Mouse (Mus musculus) CD4-positive, CD25-positive, alpha-beta regulatory T cell, adult 4 months (primary cell): Measurements from ENCODE around the gene Spata17. TPM values are rescaled to one million over a fixed set of nuclear protein-coding genes. Genes with fewer than 3 reads are reported as not detected.

Source experiments
- ATAC-seq: one replicate; pipeline ENCODE4 v1.8.0; 2017
- polyA plus RNA-seq, 2 experiments: library from polyadenylated mRNA; unstranded; fragments of 100-300 nt; shearing (Covaris generic); gene quantifications; one replicate each; pipeline ENCODE4 v1.2.1; 2017

Gene Spata17
- polyA plus RNA-seq, 2 experiments from 2014 or later = not detected

- no peak for ATAC-seq
These were observed 217.5 kb downstream of the Spata17 start for GRCm38 (mm10) chr1:186997596-186998304.

Other genes starting within 250 kb of the Spata17 start
- not detected for gene D1Pas1, start 248.0 kb downstream of the Spata17 start, polyA plus RNA-seq
- 10 to 100 TPM; 22.7 to 23.3 TPM for gene Gpatch2, start within 50 bp of the Spata17 start, polyA plus RNA-seq